Mouse (Mus musculus) bone marrow, adult 2 months (tissue): ENCODE measurements around the gene Trak1.

Experiments used
- CTCF ChIP-seq: fragments of 200-500 bp; IDR thresholded peaks from 2 replicates; pipeline ENCODE4 v1.5.1; 2011; ENCODE audit warnings: low read length, control low read depth; ENCODE audit not compliant: control insufficient read depth, insufficient read depth
- POLR2A ChIP-seq: fragments of 200-500 bp; IDR thresholded peaks from 2 replicates; pipeline ENCODE4 v1.6.1; 2011; ENCODE audit warnings: low read depth, mild to moderate bottlenecking, control low read depth, low read length, borderline replicate concordance; ENCODE audit not compliant: control insufficient read depth

DNA sequence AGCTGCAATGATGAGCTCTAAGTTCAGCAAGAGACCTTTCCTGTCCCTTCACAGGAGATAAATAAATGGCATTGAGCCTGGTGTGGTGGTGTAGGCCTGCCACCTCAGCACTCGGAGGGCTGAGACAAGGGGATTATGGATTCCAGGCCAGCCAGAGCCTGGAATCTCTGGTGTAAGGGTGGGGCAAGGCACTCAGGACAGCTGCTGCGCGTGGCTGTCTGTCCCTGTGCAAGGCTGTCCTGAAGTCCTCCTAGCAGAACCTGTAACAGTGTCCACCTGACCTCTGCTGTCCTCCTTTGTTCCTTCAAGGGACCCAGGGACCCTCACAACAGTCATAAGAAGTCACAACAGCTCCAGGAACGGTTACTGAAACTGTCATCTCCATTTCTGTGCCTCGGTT lies 59.8 kb downstream of the Trak1 start:
- TF ChIP-seq POLR2A: no peak
- no peak for TF ChIP-seq CTCF
